Mouse (Mus musculus): ENCODE results near the gene Tnnt3. TPM values are rescaled to one million over a fixed set of nuclear protein-coding genes. Genes with fewer than 3 reads are reported as not detected.
A peak's percentile ranks its signal among the peaks of the same experiment; 100 is the strongest.

The Tnnt3 gene
- polyA plus RNA-seq, 1 experiment from 2014 or later, result 8.0 TPM

DNA sequence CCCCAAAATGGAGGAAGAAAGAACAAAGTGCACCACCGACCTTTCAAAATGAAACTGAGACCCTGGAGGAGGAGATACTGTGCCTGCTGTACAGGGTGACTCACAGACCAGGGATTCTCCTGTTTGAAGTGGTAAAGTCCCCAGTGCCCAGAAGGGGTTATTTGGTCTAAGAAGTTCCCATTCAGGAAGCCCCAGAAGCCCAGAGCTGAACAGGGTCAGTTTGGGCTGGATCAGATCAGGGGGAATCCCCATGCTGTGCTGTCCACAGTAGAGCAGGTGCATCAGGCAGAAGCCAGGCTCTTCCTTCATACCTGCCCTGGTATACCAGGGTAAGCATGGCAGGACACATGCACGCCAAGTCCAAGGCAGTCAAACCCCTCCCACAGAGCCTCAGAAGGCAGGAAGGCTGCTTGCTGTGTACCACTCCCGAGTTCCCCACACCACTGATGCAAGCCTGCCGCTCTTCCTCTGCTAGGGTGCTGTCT lies 36.0 kb upstream of the Tnnt3 start:
- 57% methylated on average over 4 of the region's 4 CpGs for WGBS
- peak; percentile 12 for DNase-seq (ENCODE audit: low spot score)
- 0 out of 2 replicates have a peak, but pooled peaks cover 2% of the 10 kb centered on the region for H3K4me1 ChIP-seq (replicated peaks; ENCODE audit: control insufficient read depth, insufficient read depth)
- no peak for TF ChIP-seq CTCF (IDR thresholded peaks at IDR 0.05; ENCODE audit: low read depth)
- no peak for TF ChIP-seq EP300 (optimal IDR thresholded peaks at IDR 0.05)
- no peak overlapping the region for H3K4me3 ChIP-seq (ENCODE audit: low read depth, low read length)
- no peaks in the 10 kb centered on the region for H3K9me3 ChIP-seq (ENCODE audit: control insufficient read depth, low read length)
- H3K36me3 ChIP-seq (ENCODE audit: control insufficient read depth, insufficient read depth, low read length), result no peaks in the 10 kb centered on the region
- no peaks in the 10 kb centered on the region for H3K27me3 ChIP-seq (ENCODE audit: control insufficient read depth, insufficient read depth, low read length)
- ATAC-seq (ENCODE audit: low FRiP score, low TSS enrichment), result no peak
- H3K27ac ChIP-seq (replicated peaks), result 0 out of 2 replicates have a peak overlapping the region, but pooled peaks have one; percentile 41
- H3K9ac ChIP-seq (ENCODE audit: low read length), result no peak overlapping the region
- H3K4me2 ChIP-seq (replicated peaks; ENCODE audit: low read depth), result no peak overlapping the region

DNA sequence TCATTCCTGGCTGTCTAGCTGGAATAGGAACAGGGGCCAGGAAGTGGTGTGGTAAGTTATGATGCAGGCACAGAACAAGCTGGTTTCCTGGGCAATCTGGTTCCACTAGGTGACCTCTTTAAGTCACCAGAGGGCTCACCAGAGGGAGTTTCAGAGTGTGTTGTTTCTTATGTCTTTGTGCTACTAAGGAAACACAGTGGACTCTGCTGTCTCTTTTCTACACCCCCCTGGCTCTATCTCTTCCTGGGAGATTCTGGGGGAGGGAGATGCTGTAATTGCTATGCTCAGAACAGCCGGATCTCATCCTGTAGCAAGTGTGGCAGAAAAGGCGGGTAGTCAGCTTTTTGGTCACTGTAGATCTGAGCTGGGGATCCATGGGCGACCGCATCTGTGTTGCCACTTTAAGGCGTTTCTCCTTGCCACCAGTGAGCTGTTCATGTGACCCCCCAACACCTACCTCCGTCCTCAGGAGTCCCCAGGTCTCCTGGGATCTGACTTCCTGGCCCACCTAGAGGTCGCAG lies 28.4 kb upstream of the Tnnt3 start:
- H3K9me3 ChIP-seq (ENCODE audit: control insufficient read depth, low read length), result no peaks in the 10 kb centered on the region
- H3K27ac ChIP-seq (replicated peaks), result peak overlapping the region; percentile 97
- H3K4me3 ChIP-seq (ENCODE audit: low read depth, low read length), result no peak overlapping the region
- 0 out of 2 replicates have a peak overlapping the region, but pooled peaks have one; percentile 45 for H3K9ac ChIP-seq (ENCODE audit: low read length)
- H3K4me2 ChIP-seq (replicated peaks; ENCODE audit: low read depth), result no peak overlapping the region
- TF ChIP-seq EP300 (optimal IDR thresholded peaks at IDR 0.05), result no peak
- TF ChIP-seq CTCF (IDR thresholded peaks at IDR 0.05; ENCODE audit: low read depth), result no peak
- ATAC-seq (ENCODE audit: low FRiP score, low TSS enrichment) (no peak), DNase-seq (ENCODE audit: low spot score) (peak; percentile 12)
- H3K4me1 ChIP-seq (replicated peaks; ENCODE audit: control insufficient read depth, insufficient read depth), result peaks cover 8% of the 10 kb centered on the region
- H3K36me3 ChIP-seq (ENCODE audit: control insufficient read depth, insufficient read depth, low read length), result no peaks in the 10 kb centered on the region
- H3K27me3 ChIP-seq (ENCODE audit: control insufficient read depth, insufficient read depth, low read length), result no peaks in the 10 kb centered on the region
- 54% methylated on average over 7 of the region's 7 CpGs for WGBS

DNA sequence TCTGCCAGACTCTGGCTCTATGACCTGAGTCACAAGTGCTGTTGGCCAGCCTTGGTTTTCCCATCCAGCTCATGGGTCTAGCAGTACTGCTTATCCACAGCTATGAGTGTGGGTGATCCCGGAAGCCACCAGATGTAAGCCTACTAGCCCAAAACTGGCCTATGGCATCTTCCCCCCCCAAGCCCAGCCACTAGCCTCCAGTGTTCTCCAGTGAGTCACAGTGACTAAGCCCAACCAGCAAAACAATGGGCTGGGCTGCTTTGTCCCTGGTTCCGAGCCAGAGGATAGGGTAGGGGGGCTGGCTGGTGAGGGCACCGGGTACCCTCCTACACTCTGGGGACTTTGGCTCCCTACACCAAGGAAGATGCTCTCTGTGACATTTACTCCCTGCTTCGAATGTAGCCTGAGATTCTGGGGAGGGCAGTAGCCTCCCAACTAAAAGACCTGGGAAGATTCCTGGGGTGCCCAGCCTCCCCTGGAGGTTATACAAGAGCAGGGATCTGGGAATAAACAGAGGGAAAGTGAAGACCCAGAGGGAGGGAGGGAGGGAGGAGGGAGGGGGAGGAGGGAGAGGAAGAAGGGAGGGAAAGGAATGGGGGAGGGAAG lies 27.7 kb upstream of the Tnnt3 start:
- H3K4me3 ChIP-seq (ENCODE audit: low read depth, low read length), result no peak overlapping the region
- peak overlapping the region; percentile 40; the same call in 1 of the 2 replicates for H3K4me2 ChIP-seq (replicated peaks; ENCODE audit: low read depth)
- H3K9me3 ChIP-seq (ENCODE audit: control insufficient read depth, low read length), result no peaks in the 10 kb centered on the region
- no peaks in the 10 kb centered on the region for H3K36me3 ChIP-seq (ENCODE audit: control insufficient read depth, insufficient read depth, low read length)
- H3K27ac ChIP-seq (replicated peaks), result peak overlapping the region; percentile 97
- peaks cover 8% of the 10 kb centered on the region for H3K4me1 ChIP-seq (replicated peaks; ENCODE audit: control insufficient read depth, insufficient read depth)
- ATAC-seq (ENCODE audit: low FRiP score, low TSS enrichment) (peak; percentile 68), DNase-seq (ENCODE audit: low spot score) (peak; percentile 51)
- TF ChIP-seq EP300 (optimal IDR thresholded peaks at IDR 0.05) (no peak), CTCF (IDR thresholded peaks at IDR 0.05; ENCODE audit: low read depth) (no peak)
- H3K9ac ChIP-seq (ENCODE audit: low read length), result peak overlapping the region; percentile 45; the same call in 1 of the 2 replicates
- 18% methylated on average over 4 of the region's 4 CpGs for WGBS
- no peaks in the 10 kb centered on the region for H3K27me3 ChIP-seq (ENCODE audit: control insufficient read depth, insufficient read depth, low read length)

DNA sequence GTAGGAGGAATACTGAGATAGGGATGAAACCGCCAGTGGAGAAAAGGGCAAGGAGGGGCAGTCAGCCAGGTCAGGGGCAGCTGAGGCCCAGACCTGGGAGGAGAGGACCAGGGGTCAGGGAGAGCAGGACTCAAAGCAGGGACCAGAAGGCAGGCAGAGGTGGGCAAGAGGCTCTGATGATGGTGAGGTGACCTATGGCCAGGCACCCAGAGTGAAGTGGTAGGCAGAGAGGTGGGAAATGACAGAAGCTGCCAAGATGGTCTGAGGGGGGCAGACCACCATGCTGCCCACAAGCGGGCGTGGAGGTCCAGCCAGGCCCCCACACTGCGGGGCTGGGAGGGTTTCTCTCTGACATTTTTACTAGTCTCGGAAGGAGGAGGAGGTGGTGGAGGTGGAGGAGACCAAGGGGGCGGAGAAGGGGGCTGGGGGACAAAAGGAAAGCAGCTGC lies 27.2 kb upstream of the Tnnt3 start:
- DNase-seq (ENCODE audit: low spot score), result no peak
- Histone ChIP-seq H3K4me2 (replicated peaks; ENCODE audit: low read depth) (peak overlapping the region; percentile 40), H3K4me3 (ENCODE audit: low read depth, low read length) (0 out of 2 replicates have a peak overlapping the region, but pooled peaks have one; percentile 17), H3K9me3 (ENCODE audit: control insufficient read depth, low read length) (no peaks in the 10 kb centered on the region), H3K36me3 (ENCODE audit: control insufficient read depth, insufficient read depth, low read length) (no peaks in the 10 kb centered on the region), H3K27me3 (ENCODE audit: control insufficient read depth, insufficient read depth, low read length) (no peaks in the 10 kb centered on the region), H3K9ac (ENCODE audit: low read length) (peak overlapping the region; percentile 57), H3K4me1 (replicated peaks; ENCODE audit: control insufficient read depth, insufficient read depth) (peaks cover 8% of the 10 kb centered on the region), H3K27ac (replicated peaks) (peak overlapping the region; percentile 97)
- ATAC-seq (ENCODE audit: low FRiP score, low TSS enrichment), result 0 out of 2 replicates have a peak, but pooled peaks have one; percentile 20
- no peak for TF ChIP-seq CTCF (IDR thresholded peaks at IDR 0.05; ENCODE audit: low read depth)
- TF ChIP-seq EP300 (optimal IDR thresholded peaks at IDR 0.05), result no peak
- WGBS, result 35% methylated on average over 6 of the region's 6 CpGs

DNA sequence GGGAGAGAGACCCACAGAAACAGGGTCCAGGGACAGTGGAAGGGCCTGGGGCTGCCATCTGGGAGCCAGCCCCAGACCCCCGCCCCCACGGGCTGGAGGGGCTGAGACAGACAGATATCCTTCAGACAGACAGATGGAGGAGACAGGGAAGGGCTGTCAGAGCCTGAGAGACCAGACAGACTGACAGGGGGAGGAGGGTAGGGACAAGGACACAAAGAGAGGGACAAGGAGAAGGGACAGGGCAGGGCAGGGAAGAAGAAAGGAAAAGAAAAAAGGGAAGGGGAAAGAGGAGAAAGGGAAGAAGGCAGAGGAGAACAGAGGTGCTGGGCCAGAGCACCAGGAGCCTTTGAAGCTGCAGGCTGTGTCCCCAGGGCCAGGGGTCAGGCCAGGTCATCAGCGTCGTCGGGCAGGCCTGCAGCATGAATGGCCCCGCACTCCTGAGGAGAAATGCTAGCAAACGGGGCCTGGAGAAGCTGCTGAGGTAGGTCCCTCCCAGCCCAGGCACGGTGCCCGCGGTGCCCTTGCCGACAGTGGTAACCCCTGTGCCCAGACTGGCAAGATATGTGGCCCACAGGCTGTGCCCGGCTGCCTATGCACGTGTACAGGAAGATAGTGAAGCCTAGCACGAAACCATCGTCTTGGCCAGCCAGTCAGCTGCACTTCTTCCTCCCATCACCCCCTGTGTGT lies 26.6 kb upstream of the Tnnt3 start:
- ATAC-seq (ENCODE audit: low FRiP score, low TSS enrichment) (no peak), DNase-seq (ENCODE audit: low spot score) (peak; percentile 10)
- no peaks in the 10 kb centered on the region for H3K27me3 ChIP-seq (ENCODE audit: control insufficient read depth, insufficient read depth, low read length)
- no peaks in the 10 kb centered on the region for H3K36me3 ChIP-seq (ENCODE audit: control insufficient read depth, insufficient read depth, low read length)
- TF ChIP-seq EP300 (optimal IDR thresholded peaks at IDR 0.05) (no peak), CTCF (IDR thresholded peaks at IDR 0.05; ENCODE audit: low read depth) (no peak)
- H3K27ac ChIP-seq (replicated peaks), result peak overlapping the region; percentile 97
- peak overlapping the region; percentile 40 for H3K4me2 ChIP-seq (replicated peaks; ENCODE audit: low read depth)
- H3K4me1 ChIP-seq (replicated peaks; ENCODE audit: control insufficient read depth, insufficient read depth), result peaks cover 8% of the 10 kb centered on the region
- peak overlapping the region; percentile 57 for H3K9ac ChIP-seq (ENCODE audit: low read length)
- H3K9me3 ChIP-seq (ENCODE audit: control insufficient read depth, low read length), result no peaks in the 10 kb centered on the region
- WGBS, result 38% methylated on average over 15 of the region's 15 CpGs
- H3K4me3 ChIP-seq (ENCODE audit: low read depth, low read length), result peak overlapping the region; percentile 17

All from stomach, postnatal 0 days (tissue).